Mouse (Mus musculus) midbrain, embryonic 14.5 days (tissue): ENCODE measurements around the gene Garnl3. TPM values are rescaled to one million over a fixed set of nuclear protein-coding genes. Genes with fewer than 3 reads are reported as not detected.
A peak's percentile ranks its signal among the peaks of the same experiment; 100 is the strongest.

ENCODE experiments used
- ATAC-seq: fragments of 200-750 bp; cut with Nextera tagmentation; 2 replicates; pipeline ENCODE4 v1.8.0; 2017; ENCODE audit warnings: moderate number of reproducible peaks, moderate library complexity; ENCODE audit not compliant: low FRiP score, low TSS enrichment
- DNase-seq: peaks from one replicate; pipeline ENCODE4 v3.0.0-alpha.2; 2015
- H3K27ac ChIP-seq: fragments of 300-500 bp; sonication (generic); replicated peaks from 2 replicates; pipeline ENCODE4 v1.5.1; 2014; ENCODE audit warnings: mild to moderate bottlenecking, low read depth, low read length, moderate library complexity
- H3K27me3 ChIP-seq: fragments of 300-500 bp; sonication (generic); 2 replicates; pipeline ENCODE4 v1.6.1; 2014; ENCODE audit warnings: low read length, control low read depth, mixed read lengths; ENCODE audit not compliant: control insufficient read depth, insufficient read depth
- H3K36me3 ChIP-seq: fragments of 300-500 bp; sonication (generic); 2 replicates; pipeline ENCODE4 v1.6.1; 2014; ENCODE audit warnings: low read length, control low read depth; ENCODE audit not compliant: control insufficient read depth, insufficient read depth
- H3K4me1 ChIP-seq: fragments of 300-500 bp; sonication (generic); 2 replicates; pipeline ENCODE4 v1.6.1; 2014; ENCODE audit warnings: mild to moderate bottlenecking, antibody characterized with exemption, low read length, control low read depth; ENCODE audit not compliant: control insufficient read depth, insufficient read depth
- H3K4me2 ChIP-seq: fragments of 300-500 bp; sonication (generic); 2 replicates; pipeline ENCODE4 v1.6.1; 2014; ENCODE audit warnings: mild to moderate bottlenecking, low read length, moderate library complexity
- H3K4me3 ChIP-seq: fragments of 300-500 bp; sonication (generic); replicated peaks from 2 replicates; pipeline ENCODE4 v1.5.1; 2014; ENCODE audit warnings: low read depth, low read length
- H3K9ac ChIP-seq: fragments of 300-500 bp; sonication (generic); replicated peaks from 2 replicates; pipeline ENCODE4 v1.6.1; 2014; ENCODE audit warnings: mild to moderate bottlenecking, low read length, moderate library complexity
- H3K9me3 ChIP-seq: fragments of 300-500 bp; sonication (generic); 2 replicates; pipeline ENCODE4 v1.6.1; 2016; ENCODE audit warnings: low read length, control low read depth, mixed read lengths; ENCODE audit not compliant: control insufficient read depth
- WGBS: fragments of 180-500 bp; shearing (Covaris S2); extraction: QIAGEN DNeasy Blood & Tissue Kit; methylation state at CpG from one replicate; pipeline ENCODE4 v1.1.7; 2014; 5-methylcytosine and 5-hydroxymethylcytosine counted together
- polyA plus RNA-seq: library from polyadenylated mRNA; unstranded; fragments of >200 nt; fragmentation: Nextera tagmentation; extraction: Ambion mirVana; gene quantifications from 2 replicates; pipeline ENCODE4 v1.2.1, GENCODE M21; 2014

Gene Garnl3
- polyA plus RNA-seq, 1 experiment from 2014 or later, result 51.1 TPM

- 48% methylated on average over 13 of the region's 13 CpGs for WGBS
- H3K9ac ChIP-seq, result no peak overlapping the region
Observed at GRCm38 (mm10) chr2:32990167-32990832, 141.2 kb downstream of the Garnl3 start.

GRCm38 (mm10) chr2:32989376-32989775 lies 142.1 kb downstream of the Garnl3 start:
- DNase-seq (no peak), ATAC-seq (no peak)
- no peak overlapping the region for H3K4me3 ChIP-seq
- no peaks in the 10 kb centered on the region for H3K9me3 ChIP-seq
- H3K4me1 ChIP-seq, result no peaks in the 10 kb centered on the region
- no peak overlapping the region for H3K27ac ChIP-seq
- H3K4me2 ChIP-seq, result no peak overlapping the region
- no peaks in the 10 kb centered on the region for H3K27me3 ChIP-seq
- H3K36me3 ChIP-seq, result no peaks in the 10 kb centered on the region
- no peak overlapping the region for H3K9ac ChIP-seq
- WGBS, result 86% methylated on average over 3 of the region's 3 CpGs

More at GRCm38 (mm10) chr2:32990167-32990832, 141.2 kb downstream of the Garnl3 start:
- Histone ChIP-seq H3K27me3 (no peaks in the 10 kb centered on the region), H3K27ac (no peak overlapping the region), H3K4me2 (no peak overlapping the region), H3K36me3 (0 out of 2 replicates have a peak, but pooled peaks cover 2% of the 10 kb centered on the region), H3K4me3 (no peak overlapping the region), H3K4me1 (no peaks in the 10 kb centered on the region), H3K9me3 (no peaks in the 10 kb centered on the region)
- peak; percentile 59 for DNase-seq
- no peak for ATAC-seq

- H3K4me2 ChIP-seq, result no peak overlapping the region
- no peak for ATAC-seq
- H3K4me1 ChIP-seq, result peaks cover 14% of the 10 kb centered on the region
- H3K9me3 ChIP-seq, result no peaks in the 10 kb centered on the region
- DNase-seq, result no peak
- no peak overlapping the region for H3K9ac ChIP-seq
- no peak overlapping the region for H3K27ac ChIP-seq
- H3K36me3 ChIP-seq, result no peaks in the 10 kb centered on the region
- H3K4me3 ChIP-seq, result no peak overlapping the region
- no peaks in the 10 kb centered on the region for H3K27me3 ChIP-seq
- WGBS, result 67% methylated on average over 8 of the region's 8 CpGs
Observed at GRCm38 (mm10) chr2:32985844-32986243, 145.6 kb downstream of the Garnl3 start.

GRCm38 (mm10) chr2:32983617-32984016 lies 147.8 kb downstream of the Garnl3 start:
- H3K4me1 ChIP-seq, result peaks cover 19% of the 10 kb centered on the region
- no peak overlapping the region for H3K4me2 ChIP-seq
- ATAC-seq (no peak), DNase-seq (no peak)
- 49% methylated on average over 6 of the region's 6 CpGs for WGBS
- H3K27me3 ChIP-seq, result no peaks in the 10 kb centered on the region
- no peak overlapping the region for H3K9ac ChIP-seq
- H3K9me3 ChIP-seq, result no peaks in the 10 kb centered on the region
- H3K36me3 ChIP-seq, result no peaks in the 10 kb centered on the region
- H3K27ac ChIP-seq, result no peak overlapping the region
- H3K4me3 ChIP-seq, result no peak overlapping the region

- ATAC-seq (no peak), DNase-seq (no peak)
- Histone ChIP-seq H3K4me1 (peaks cover 19% of the 10 kb centered on the region), H3K4me2 (peak overlapping the region; percentile 76), H3K9ac (no peak overlapping the region), H3K27me3 (no peaks in the 10 kb centered on the region), H3K36me3 (no peaks in the 10 kb centered on the region), H3K4me3 (peak overlapping the region; percentile 80), H3K27ac (no peak overlapping the region), H3K9me3 (no peaks in the 10 kb centered on the region)
- WGBS, result 8% methylated on average over 4 of the region's 4 CpGs
Observed at GRCm38 (mm10) chr2:32982700-32983099, 148.8 kb downstream of the Garnl3 start.

GRCm38 (mm10) chr2:32981725-32982271 lies 149.7 kb downstream of the Garnl3 start, which contains the start of gene Slc2a8:
Slc2a8 (minus strand) TSS chr2:32982083.
- no peaks in the 10 kb centered on the region for H3K27me3 ChIP-seq
- H3K4me2 ChIP-seq, result peak within 1 kb of the TSS; percentile 76
- peak; percentile 97 for ATAC-seq
- peak within 1 kb of the TSS; percentile 88 for H3K9ac ChIP-seq
- H3K4me1 ChIP-seq, result peaks cover 19% of the 10 kb centered on the region
- under 1% methylated on average over 50 of the region's 50 CpGs for WGBS
- no peaks in the 10 kb centered on the region for H3K9me3 ChIP-seq
- H3K36me3 ChIP-seq, result peaks cover under 1% of the 10 kb centered on the region; the same call in 1 of the 2 replicates
- peak within 1 kb of the TSS; percentile 70 for H3K27ac ChIP-seq
- DNase-seq, result peak; percentile 94
- H3K4me3 ChIP-seq, result peak within 1 kb of the TSS; percentile 80

- peak; percentile 41 for DNase-seq
- peak overlapping the region; percentile 76 for H3K4me2 ChIP-seq
Observed at GRCm38 (mm10) chr2:32981281-32981680, 150.2 kb downstream of the Garnl3 start.

GRCm38 (mm10) chr2:32979675-32980074 lies 151.8 kb downstream of the Garnl3 start:
- ATAC-seq, result no peak
- Histone ChIP-seq H3K36me3 (peaks cover 20% of the 10 kb centered on the region), H3K4me3 (no peak overlapping the region), H3K4me2 (no peak overlapping the region), H3K27me3 (no peaks in the 10 kb centered on the region), H3K4me1 (peaks cover 19% of the 10 kb centered on the region), H3K27ac (no peak overlapping the region), H3K9me3 (no peaks in the 10 kb centered on the region), H3K9ac (no peak overlapping the region)
- 91% methylated on average over 7 of the region's 7 CpGs for WGBS
- DNase-seq, result no peak

More at GRCm38 (mm10) chr2:32981281-32981680, 150.2 kb downstream of the Garnl3 start:
- 1% methylated on average over 23 of the region's 23 CpGs for WGBS
- Histone ChIP-seq H3K9ac (peak overlapping the region; percentile 88), H3K27ac (peak overlapping the region; percentile 70), H3K27me3 (no peaks in the 10 kb centered on the region), H3K4me3 (peak overlapping the region; percentile 80), H3K4me1 (peaks cover 19% of the 10 kb centered on the region), H3K36me3 (peaks cover 5% of the 10 kb centered on the region; the same call in 1 of the 2 replicates), H3K9me3 (no peaks in the 10 kb centered on the region)
- ATAC-seq, result peak; percentile 31; the same call in 1 of the 2 replicates

GRCm38 (mm10) chr2:32978675-32979074 lies 152.8 kb downstream of the Garnl3 start:
- 78% methylated on average over 3 of the region's 3 CpGs for WGBS
- no peak overlapping the region for H3K9ac ChIP-seq
- DNase-seq, result no peak
- ATAC-seq, result no peak
- H3K27ac ChIP-seq, result no peak overlapping the region
- no peak overlapping the region for H3K4me2 ChIP-seq
- H3K36me3 ChIP-seq, result peaks cover 30% of the 10 kb centered on the region
- H3K4me1 ChIP-seq, result peaks cover 19% of the 10 kb centered on the region
- H3K9me3 ChIP-seq, result no peaks in the 10 kb centered on the region
- no peak overlapping the region for H3K4me3 ChIP-seq
- H3K27me3 ChIP-seq, result no peaks in the 10 kb centered on the region
